Mouse (Mus musculus) heart, adult 9 months (tissue): ENCODE data around the gene Adcy7.

Experiments
- DNase-seq, 2 experiments: peaks; one replicate each; pipeline ENCODE4 v3.0.0; 2022; ENCODE audit warnings: low spot score in 2 of 2

Gene Adcy7

GRCm38 (mm10) chr8:88299907-88300603 is 27.9 kb downstream of the Adcy7 start:
- peak in 1 of 2 experiments; percentile 68 for DNase-seq

DNA sequence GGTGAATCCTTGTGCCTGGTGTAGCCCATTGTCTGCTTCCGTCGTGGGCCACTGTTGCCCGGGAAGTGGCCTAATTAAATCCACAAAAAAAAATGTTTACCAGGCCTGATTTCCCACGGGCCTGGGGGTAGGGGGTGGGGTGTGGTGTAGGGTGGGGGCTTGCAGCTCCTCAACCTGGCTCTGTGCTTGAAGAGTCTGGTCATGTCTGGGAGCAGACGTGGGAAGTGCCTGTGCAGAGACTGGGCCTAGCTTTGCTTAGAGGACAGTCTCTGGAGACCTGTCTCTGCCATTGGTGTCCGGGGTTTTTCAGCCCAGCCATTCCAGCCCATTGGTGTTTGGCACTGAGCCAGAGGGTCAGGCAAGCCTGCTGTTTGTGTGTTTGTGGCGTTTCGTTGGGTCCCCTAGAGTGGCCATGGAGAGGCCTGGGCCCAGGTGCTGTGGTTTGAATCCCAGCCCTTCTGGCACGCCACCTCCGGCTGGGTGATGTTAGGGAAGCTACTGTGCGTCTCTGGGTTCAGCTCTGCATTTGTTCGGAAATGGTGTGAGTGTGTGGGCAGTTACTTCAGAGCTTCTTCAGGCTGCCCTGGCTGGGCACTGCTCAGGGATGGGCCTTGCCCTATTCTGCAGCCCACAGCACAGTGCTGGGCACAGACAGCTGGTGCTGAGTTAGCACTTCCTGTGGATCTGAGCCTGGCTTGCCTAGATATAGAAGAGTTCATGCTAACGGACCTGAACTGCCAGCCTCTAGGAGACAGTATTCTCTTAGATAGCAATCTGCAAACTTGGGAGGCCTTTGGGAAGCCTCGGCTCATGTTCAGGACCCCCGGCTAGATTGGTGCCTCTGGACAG is 29.6 kb downstream of the Adcy7 start:
- no peak for DNase-seq

DNA sequence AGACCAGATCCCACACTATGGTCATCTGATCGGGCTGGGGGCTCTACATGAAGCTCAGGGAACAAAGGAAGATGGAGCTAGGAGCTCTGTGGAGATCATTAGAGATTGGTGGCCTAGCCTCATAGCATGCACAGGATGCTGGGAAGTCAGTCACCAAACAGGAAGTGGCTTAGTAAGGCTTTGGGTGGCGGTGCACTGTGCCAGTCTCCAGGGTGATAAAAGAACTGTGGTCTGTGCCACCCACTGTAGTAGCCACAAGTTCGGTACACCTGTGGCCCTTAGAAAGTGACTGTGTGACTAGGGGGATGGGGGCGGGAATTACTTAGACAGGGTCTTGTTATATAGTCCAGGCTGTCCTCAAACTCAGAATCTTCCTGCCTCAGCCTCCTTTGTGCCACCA is 33.6 kb downstream of the Adcy7 start:
- DNase-seq: no peak

- DNase-seq: no peak
Measured at GRCm38 (mm10) chr8:88306511-88306910, 34.3 kb downstream of the Adcy7 start.

- no peak for DNase-seq
Measured at GRCm38 (mm10) chr8:88307736-88308135, 35.5 kb downstream of the Adcy7 start.

GRCm38 (mm10) chr8:88309274-88309873 is 37.2 kb downstream of the Adcy7 start:
- no peak for DNase-seq

DNA sequence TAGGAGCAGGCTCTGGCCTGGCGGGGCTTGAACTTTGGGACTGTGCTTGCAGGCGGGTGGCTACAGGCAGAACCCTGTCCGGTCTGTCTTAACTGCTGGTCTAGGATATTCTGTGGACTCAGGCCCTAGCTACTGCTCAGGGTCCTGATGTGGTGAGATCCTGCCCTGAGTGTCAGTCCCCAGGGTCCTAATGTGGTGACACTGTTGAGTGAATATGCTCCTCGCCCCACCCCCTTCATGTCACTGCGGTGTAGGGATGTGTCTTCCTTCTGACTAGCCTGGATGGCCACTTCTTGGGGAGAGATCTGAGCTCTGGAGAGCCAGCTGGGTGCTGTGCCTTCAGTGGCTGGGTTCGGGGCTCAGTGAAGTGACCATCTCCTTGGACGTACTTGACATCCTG is 37.7 kb downstream of the Adcy7 start:
- DNase-seq: no peak

- no peak for DNase-seq
Measured at GRCm38 (mm10) chr8:88310286-88310685, 38.1 kb downstream of the Adcy7 start.

- peak; percentile 65 to 77 for DNase-seq
Measured at GRCm38 (mm10) chr8:88312966-88313365, 40.8 kb downstream of the Adcy7 start.

GRCm38 (mm10) chr8:88313991-88314390 is 41.8 kb downstream of the Adcy7 start:
- no peak for DNase-seq

- no peak for DNase-seq
Measured at GRCm38 (mm10) chr8:88315302-88315701, 43.1 kb downstream of the Adcy7 start.

DNA sequence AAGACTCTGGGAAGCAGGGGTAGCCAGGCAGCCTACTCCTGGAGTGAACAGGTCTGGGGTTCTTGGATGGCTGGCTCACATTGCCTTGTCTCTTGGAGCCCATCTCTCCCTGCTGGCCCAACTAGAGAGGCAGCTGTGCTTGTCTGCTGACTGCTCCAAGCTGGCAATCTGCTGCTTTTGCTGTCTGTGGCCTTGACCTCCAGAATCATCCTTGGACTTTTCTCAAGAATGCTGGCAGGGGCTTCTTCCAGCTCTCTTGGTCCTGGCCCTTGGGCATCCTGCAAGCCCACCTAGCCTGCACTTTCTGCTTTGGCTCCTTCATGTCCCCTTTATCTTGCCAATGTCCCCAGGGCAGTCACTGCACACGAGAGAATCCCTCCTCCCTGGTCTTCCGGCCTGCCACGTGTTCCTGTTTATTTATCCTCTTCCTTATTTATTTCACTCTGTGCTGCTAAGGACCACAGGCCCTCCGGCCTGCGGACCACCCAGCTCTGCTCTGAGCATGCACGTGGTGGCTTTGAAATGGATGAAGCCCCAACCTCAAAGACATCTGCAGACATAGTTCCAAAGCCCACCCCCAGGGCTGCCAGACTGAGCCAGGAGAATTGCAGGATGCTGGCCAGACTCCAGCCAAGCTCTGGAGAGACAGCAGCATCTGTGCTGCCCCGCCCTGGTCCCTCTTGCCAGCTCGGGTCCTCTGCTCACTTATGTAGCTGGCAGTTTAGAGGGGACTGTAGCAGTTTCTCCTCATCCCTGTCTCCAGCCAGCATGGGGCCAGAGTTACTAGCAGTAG is 44.1 kb downstream of the Adcy7 start:
- DNase-seq: peak; percentile 60 to 71

- no peak for DNase-seq
Measured at GRCm38 (mm10) chr8:88317341-88317740, 45.1 kb downstream of the Adcy7 start.

DNA sequence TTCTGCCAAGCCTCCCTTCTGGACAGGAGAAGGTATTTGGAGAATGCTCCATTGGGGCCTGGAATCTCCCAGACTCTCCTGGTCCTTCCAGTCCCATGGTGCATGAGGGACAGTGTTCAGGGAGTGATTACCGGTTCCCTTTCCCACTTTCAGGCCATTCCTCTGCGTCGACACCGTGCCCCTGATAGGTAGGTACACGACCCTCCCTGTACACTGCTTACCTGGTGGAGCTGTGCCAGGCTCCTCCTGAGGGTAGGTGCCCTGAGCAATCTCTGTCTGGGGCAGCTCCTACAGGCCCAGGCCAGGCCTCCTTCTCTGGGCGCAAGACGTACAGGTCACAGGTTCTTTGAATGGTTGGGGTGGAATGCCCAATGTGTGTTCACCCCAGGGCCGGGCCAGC is 45.9 kb downstream of the Adcy7 start:
- DNase-seq: no peak

GRCm38 (mm10) chr8:88320134-88320533 is 47.9 kb downstream of the Adcy7 start:
- DNase-seq: no peak

GRCm38 (mm10) chr8:88321387-88321786 is 49.2 kb downstream of the Adcy7 start:
- no peak for DNase-seq

DNA sequence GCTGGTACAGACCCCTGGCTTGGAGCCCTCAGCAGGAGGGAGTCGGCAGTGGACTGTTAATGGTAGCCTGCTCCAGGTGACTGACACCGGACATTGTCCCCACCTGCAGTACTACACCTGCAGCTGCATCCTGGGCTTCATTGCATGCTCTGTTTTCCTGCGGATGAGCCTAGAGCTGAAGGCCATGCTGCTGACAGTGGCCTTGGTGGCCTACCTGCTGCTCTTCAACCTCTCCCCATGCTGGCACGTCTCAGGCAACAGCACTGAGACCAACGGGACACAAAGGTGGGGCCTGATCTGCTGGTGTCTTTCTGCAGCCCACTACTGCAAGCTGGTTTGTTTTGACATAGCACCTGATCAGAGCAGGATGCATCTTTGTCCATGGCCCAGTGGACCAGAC is 51.3 kb downstream of the Adcy7 start:
- no peak for DNase-seq

- no peak for DNase-seq
Measured at GRCm38 (mm10) chr8:88324760-88325159, 52.6 kb downstream of the Adcy7 start.

DNA sequence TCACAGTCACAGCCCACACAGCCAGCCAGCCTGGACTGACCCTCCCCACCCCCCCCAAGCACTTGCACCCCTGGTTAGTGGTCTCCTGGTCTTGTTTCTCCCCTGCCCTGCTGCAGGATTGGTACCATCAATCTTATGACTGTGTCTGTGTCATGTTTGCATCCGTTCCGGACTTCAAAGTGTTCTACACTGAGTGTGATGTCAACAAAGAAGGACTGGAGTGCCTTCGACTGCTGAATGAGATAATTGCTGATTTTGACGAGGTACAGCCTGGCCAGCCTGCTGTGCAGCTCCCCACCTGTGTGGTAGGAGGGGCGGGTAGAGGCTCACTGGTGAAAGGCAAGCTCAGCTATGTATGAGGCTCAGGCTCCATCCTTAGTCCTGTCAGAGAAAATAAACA is 53.0 kb downstream of the Adcy7 start:
- no peak for DNase-seq

GRCm38 (mm10) chr8:88325795-88326194 is 53.6 kb downstream of the Adcy7 start:
- no peak for DNase-seq

DNA sequence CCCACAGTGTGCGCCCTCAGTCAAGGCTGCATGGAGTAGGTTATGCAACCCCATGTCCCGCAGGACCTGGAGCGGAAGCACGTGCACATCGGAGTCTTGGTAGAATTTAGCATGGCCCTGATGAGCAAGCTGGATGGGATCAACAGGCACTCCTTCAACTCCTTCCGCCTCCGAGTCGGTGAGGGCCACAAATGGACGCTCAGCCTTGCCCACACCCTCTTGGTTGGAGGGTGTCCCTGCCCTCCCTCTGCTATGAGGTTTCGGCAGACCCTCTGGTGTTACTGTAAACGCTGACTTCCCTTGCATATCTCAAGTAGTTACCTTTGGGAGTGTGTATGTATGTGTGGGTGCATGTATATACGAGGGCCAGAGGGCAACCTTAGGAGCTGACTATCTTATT is 54.1 kb downstream of the Adcy7 start:
- no peak for DNase-seq

DNA sequence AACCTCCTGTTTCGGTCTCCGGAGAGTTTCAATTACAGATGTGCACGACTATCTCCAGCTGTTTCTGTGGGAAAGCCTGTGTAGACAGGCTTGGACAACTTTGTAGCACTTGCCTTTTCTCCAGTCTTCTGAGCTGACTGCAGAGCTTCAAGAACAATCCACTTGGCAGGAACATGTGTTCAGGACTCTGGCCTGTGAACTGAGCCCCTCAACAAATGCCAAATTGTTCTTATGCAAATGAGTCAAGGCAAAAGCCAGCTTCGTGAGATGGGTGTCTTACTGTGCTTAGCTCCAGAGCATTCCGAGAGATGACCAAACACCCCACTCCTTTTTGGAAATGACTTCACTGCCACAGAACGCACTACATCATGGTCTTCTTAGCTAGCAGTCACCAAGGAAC is 56.5 kb downstream of the Adcy7 start:
- DNase-seq: peak; percentile 39 to 59
